Mouse (Mus musculus) MN1 (cell line): ENCODE measurements at regions not wholly inside any gene's neighbourhood (a gene's known extent, or its start where the extent isn't known, plus 50 kb on each side); places are given as distances from the start of the nearest gene placed in this dataset.
"Not testable (repeated sequence)": the region's sequence is repeated elsewhere in the genome, so short reads cannot be mapped to it uniquely, and the experiment has no call there.

ENCODE experiments used
- DNase-seq: peaks from one replicate; pipeline ENCODE4 v3.0.0-alpha.2; 2016; ENCODE audit warnings: low spot score

DNA sequence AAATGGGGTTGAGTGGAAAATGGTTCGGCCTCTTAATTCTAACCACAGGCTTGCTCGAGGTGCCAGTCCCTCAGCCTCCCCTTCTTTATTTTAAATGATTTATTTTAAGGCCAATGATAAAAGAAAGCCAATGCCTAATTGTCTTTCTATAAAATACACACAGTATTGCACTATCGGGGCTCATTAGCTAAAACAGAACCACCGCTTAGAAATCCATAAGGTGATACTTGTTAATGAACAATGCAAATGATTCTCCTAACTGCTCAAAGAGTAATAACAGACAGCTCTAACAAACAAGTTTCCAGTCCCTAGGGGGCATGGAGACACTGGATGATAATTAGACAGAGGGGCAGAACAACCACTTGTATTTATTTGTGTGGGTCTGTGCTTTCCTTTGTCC lies 58.8 kb downstream of the Emx2 start:
- DNase-seq = no peak

DNA sequence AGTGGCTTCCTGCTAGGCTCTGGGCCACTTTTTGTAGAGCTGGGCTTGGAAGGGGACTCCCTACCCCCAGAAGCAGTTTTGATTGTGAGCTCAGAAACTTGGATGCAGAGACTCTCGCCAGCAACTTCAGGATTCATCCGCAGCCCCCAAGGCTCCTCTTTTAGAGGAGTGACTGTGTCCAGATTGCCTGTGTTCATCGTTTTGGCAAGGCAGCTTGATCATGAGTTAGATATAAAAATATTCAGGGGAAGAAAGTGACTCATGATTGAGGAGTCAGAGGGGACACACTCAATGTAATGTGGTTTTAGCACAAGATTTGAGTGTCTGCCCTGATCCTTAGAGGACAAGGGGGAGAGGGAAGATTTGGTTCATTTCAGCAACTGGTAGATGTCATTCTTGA lies 61.0 kb downstream of the Emx2 start:
- DNase-seq = no peak

DNA sequence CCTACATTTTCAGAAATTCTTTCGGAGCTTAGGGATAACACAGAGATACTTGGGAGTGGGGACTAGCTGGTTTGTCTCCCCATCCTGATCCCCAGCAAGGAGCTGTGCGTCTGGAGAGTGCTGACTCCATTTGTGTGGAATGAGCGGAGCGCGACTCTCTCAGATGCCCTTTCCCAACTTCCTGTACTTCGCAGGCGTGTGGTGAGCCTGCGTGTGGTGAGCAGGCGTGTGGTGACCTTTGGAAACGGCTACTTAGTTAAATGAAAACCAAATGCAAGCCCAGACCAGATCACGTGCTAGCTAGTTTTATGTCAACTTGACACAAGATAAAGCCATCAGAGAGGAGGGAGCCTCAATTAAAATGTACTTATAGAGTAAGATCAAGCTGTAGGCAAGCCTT lies 64.0 kb downstream of the Emx2 start:
- DNase-seq = no peak

DNA sequence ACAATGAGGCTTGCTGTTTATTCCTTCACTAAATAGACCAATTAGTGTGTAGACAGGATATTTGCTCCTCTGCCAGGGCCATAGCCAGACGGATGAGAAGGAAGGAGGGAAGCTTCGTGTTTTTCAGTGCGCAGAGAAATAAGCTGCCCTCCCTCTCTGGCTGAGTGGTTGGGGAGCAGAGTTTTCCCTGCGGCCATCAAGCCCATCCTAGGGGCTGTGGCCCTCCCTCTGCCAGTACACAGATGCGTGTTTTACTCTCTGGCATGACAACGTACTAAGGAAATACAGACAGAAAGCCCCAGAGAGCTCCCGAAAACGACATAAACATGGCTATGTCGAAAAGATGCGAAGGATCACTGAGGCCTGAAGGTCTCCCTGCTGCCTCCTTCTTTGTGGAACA lies 65.2 kb downstream of the Emx2 start:
- DNase-seq = no peak

DNA sequence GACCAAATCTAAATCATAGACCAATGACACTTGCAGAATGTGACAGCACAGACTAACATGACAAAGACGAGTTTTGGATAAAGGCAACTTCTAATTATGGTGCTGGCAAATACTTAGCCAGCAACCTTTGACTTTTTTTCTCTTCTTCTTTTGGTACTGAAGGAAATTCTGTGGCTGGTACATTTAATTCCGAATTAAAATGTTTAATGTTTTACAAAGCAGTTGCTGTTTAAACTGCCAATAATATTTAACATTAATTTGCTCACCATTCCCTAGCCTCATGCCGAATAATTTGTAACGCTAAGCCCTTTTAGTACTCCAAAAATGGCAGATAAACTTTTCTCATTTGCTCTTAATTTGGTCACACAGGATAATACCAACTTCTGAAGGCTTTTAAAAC lies 105.9 kb downstream of the Emx2 start:
- no peak for DNase-seq

DNA sequence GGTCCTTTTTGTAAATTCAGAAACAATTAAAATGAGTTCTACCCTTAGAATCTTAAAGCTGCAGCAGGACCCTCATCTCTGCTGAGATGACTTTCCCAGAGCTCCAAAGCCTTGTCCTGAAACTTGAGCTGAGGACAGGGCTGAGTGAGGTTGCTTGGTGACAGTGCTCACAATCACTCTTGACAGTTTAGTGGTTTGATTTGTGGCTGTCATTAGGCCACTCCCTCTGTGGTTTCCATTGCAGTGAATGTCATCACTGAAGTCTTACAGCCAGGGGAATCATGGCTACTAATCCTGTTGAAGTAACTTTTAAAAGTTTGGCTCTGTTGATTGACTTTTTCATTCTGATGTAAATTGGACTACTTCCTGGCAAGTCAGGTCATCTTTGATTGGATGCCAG lies 110.7 kb downstream of the Emx2 start:
- DNase-seq = no peak

DNA sequence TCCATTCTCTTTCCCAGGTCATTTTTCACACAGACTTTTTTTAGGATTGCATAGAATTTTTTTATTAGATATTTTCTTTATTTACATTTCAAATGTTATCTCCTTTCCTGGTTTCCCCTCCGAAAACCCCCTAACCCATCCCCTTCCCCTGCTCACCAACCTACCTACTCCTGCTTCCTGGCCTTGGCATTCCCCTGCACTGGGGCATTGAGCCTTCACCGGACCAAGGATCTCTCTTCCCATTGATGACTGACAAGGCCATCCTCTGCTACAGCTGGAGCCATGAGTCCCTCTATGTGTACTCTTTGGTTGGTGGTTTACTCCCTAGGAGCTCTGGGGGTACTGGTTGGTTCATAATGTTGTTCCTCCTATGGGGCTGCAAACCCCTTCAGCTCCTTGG lies 111.4 kb downstream of the Emx2 start:
- DNase-seq = not testable (repeated sequence)

DNA sequence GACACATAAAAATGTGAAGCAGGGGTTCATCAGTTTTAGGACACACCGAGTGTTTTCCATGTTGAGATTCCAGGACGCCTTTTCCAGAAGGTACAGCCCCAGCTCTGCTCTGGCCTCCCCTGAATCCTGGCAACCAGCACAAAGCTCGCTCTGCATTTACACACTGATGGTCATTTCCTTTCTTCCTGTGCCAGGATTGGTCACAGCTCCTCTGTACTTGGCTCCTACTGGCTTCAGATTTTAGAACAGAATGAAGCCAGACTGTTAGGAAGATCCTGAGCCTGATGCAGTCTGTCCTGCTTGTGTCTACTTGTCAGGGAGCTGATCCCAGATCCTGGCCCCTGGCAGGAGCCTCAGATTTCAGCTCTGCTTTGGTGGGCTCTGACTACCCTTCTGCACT lies 116.2 kb downstream of the Emx2 start:
- no peak for DNase-seq

DNA sequence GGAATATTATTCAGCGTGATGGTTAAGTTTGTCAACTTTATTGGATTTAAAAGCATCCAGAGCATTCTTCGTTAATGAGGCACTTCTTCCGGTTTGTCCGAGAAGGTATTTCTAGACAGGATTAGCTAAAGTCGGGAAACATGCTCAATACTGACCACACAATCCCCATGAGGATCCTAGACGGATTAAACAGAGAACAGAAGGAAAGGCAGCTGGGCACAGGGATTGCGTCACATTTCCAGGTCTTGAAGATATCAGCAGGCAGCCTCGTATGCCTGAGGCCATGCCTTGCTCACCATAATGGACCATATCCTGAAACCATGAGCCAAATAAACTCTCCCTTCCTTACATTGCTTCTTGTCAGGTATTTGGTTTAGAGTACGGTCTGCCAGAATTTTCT lies 119.7 kb downstream of the Emx2 start:
- no peak for DNase-seq

DNA sequence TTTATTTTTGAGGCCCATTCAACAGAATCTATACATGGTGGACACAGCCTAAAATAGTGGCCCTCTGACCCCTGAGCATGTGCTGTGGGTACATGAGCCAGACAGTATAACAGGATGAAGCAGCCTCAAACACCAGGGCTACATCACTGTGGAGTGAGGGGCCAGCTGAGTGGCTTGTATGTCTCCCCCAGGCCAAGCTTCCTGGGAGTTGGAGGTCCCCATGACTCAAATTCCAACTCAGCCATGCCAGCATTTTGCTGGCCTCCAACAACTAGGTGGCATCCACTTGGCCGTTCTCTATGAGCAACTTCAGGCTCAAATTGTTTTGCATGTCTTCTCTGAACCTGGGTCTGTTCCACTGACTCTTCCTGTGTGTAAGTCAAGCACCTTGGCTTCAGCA lies 121.5 kb downstream of the Emx2 start:
- DNase-seq = no peak

DNA sequence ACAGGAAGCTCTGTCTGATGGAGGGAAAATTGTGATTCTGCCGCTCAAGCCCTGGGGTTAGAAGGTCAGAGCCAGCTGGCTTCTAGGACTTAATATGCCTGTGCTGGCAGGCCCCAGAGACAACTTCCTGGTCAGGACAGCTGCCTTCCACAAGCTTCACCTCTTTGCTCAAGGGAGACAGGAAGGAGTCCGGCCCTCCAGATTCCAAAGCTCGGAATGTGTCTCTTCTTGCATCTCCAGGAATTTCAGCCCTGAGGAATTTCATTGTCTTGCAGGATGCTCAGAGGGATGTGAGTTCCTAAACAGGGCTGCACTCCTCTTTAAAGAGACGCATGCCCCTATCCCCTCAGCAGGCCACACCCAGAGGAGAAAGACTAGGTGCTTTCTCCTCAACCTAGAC lies 127.7 kb downstream of the Emx2 start:
- DNase-seq = no peak

DNA sequence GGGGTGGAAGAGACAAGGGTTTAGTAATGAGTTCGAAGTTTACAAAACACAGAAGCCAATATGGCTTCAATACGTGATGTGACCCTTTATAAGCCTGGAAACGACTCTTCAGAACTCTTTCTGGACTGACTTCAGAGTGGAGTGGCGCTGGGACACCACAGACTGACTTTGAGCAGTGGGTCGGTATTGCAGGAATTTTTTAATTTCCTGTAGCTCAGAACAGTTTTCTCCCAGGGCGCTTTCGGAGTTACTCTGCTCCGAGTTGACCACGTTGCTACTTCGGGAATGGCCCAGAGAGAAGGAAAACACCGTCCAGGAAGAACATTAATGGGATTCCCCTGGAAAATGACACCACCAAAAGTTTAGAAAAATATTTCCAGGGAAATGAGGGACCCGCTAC lies 129.1 kb downstream of the Emx2 start:
- DNase-seq = no peak

DNA sequence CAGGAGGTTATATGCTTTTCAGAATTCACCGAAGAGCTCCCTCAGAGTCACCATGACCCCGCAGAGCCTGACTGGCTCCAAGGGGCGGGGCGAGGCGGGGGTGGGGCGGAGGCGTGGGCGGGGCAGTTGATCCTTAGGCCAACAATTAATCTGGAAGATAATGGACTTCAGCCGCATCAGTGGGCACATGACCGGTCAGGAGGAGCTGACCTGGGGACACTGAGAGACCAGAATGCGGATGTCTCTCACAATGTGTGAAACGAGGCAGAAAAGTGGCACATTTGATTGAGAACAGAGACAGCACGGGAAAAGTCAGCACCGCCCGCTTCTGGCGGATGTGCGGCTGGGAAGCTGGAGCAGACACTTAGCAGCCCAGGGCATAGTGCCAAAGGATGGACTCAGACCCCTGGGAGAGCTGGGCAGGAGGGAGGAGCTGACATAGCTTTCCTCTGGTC lies 129.9 kb downstream of the Emx2 start:
- peak; percentile 85 for DNase-seq

DNA sequence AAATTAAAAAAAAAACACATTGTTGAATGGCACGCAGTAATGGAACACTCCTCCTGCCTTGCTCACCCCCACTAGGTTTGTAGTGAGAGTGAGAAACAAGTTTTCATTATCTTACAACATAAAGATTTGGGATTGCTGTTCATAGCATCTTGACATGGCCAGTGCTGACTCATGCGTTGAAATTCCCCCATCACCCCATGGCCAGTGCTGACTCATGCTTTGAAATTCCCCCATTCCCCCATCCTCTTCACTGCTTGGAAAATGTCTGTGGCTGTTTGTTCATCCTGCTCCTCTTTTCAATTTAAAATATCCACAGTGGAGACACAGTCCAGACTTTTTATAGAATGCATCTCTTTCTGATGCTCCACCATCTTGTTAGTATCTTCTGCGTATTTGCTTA lies 131.8 kb downstream of the Emx2 start:
- DNase-seq = no peak

DNA sequence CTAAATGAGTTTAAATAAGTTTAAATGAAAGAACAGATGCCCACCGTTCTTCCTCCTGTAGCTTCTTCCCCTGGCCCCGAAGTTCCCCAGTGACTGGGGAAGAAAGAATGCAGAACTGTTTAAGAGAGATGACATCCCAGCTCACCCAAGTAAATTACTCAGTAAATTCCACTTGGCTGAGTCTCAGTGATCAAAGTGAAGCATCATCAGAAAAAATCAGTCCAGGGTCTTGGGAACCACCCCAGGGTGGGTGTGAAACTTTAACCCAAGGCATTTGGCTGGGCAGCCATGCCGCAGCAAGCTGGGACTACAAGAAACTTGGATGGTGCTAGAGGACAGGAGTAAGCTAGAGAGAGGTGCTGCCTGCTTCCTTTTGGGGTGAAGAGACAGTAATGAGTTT lies 133.9 kb downstream of the Emx2 start:
- DNase-seq = no peak

DNA sequence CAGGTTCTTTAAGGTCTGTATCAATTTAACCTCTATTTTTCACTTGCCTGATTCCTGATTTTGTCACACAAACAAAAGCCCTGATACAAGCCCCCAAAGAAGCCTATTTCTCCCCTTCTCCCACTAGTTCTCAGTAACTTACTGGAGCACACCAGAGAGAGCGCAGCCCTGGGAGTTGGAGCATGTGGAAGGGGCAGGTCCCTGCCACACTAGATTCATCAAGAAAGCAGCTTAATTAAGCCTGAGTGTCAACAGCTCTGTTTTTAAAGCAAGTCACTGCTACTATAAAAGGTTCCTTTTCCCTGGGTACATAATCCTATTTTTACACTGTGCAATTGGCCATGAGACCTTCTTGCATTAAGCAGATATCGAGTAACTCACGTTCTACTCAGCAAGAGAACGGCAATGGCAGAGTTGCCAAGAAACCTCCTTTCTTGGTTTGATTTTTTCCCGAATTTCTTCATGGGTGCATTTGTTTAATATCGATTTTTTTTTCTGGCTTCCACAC lies 166.2 kb downstream of the Emx2 start:
- DNase-seq = no peak

DNA sequence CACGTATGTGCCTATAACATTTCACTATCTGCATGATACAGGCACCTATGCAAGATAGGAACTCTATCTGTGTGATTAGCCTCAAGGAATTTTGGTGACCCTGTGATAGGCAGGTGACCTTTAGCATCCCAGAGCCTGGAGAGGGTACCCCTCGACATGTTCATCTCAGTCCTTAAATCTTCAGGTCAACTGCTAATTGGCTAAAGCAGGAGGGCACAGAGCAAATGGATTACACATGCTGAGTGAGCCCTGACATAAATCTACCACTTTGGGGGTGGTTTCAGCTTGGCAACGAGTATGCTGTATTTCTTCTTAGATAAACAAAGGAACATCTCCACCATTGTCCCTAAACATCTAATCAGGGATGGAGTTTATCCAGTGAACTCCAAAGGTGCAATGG lies 169.5 kb downstream of the Emx2 start:
- no peak for DNase-seq

DNA sequence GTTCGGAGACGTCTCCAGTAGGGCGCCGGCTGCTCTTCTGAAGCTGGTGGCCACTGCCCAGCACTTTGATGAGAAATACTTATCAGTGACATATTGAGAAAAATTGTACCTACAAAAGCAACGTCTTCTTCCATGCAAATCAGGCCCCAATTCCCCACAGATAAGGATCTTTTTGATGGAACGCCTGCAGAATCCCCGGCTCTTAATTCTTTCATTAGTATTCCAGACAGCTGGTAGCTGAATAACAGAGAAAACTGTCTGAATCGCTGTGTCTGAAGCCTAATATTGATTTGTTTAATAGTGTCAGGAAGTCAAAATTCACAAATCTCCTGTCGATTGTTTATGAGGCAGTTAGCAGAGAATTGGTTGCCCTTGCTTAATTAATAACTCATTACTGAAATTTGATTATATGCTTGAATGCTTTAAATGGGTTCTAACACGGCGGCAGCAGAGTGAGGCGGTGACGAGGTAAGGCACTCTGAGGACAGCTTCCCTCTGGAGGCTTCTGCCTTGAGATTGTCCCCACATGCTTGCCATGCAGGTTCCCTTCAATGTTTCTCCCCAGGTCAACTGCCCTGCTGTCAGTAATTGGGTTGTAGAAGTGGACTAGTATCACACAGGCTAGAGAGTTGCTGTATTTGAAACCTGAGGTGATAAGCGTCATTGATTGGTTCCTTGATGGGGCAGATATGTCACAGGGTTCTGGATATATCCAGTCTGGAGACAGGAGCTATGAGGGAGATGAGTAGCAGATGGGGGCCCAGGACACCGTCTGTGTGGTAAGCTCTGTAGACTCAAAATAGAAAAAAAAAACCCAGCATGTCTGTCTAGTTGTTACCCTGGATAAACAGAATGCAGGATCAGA lies 170.4 kb downstream of the Emx2 start:
- no peak for DNase-seq

DNA sequence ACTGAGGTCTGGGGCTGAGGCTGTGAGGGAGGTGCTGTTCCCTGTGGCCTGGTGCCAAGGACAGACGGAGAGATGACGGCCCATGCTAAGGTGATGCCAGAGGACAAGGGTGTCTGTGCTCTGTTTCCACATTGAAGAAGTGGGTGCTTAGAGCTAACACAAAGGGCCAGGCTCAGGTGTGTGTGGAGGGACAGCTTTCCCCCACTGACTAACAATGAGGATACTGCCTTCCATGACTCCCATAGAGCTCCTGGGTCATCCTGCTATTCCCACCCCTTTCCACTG lies 170.9 kb downstream of the Emx2 start:
- DNase-seq = no peak

DNA sequence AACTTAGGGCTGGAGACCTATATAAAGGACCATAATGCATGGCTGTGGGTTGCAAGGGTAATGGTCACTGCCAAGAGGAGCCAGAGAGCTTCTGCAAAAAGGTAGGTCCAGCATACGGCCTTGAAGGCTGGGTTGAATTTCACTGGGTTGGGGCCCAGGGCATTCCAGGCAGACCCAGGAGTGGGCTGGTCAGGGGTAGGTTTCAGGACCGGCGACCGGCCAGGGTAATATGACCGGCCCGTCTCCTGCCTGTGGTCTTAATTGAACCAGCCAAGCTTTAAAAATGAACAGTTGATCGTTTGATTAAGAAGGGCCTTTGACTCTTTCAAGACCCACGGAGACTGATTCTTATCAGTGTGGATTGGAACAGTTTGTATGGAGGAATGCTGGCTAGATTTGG lies 171.9 kb downstream of the Emx2 start:
- no peak for DNase-seq

DNA sequence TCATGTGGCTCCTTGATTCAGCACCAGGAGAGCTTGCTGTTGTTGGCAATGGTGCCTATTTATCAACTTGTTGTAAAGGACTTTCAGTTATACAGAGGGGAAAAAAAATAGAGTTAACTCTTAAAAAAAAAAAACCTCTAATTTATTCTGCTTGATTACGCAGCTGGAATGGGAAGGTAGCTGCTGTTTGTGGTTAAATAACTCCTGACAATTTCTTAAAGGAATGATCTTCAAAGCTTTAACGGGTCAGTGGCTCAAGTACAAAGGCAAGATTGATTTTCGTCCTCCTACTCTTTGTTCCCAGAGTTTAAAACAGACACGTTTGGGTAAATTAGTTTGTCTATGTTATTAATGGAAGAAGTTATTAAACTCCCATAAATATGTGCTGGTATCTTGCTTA lies 172.5 kb downstream of the Emx2 start:
- DNase-seq = no peak

DNA sequence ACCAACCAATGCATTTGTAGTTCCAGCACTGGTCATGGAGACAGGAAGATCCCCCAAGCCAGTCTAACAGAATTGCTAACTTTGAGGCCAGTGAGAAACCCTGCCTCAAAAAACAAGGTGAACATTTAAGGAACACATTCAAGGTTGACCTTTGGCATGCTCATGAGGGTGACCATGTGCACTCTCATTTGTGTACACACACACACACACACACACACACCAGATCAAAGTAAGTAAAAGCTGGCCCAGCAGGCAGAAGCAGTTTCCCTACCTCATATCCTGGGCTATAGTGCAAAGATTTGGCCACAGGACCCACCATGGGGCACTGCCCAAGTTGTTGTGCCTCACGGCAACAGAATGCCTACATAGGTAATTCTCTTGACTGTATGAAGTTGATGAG lies 173.4 kb downstream of the Emx2 start:
- no peak for DNase-seq

DNA sequence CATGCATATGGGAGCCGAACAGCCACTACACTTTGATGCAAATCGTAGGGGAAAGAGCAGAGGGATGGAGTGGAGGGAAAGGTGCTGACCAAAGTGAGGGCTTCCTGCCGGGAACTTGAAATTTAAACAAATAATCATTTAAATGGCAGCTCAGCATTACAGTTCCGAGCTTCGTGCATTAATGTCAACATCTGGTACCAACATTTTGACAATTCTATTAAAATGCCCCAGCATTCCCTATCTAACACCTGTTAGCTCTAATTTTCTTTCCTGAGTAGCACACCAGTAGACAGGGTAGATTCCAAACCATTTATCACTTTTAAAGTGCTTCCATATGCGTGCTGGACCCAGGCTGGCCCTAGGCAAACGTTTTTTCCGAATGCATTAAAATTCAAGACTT lies 178.1 kb downstream of the Emx2 start:
- DNase-seq = no peak

DNA sequence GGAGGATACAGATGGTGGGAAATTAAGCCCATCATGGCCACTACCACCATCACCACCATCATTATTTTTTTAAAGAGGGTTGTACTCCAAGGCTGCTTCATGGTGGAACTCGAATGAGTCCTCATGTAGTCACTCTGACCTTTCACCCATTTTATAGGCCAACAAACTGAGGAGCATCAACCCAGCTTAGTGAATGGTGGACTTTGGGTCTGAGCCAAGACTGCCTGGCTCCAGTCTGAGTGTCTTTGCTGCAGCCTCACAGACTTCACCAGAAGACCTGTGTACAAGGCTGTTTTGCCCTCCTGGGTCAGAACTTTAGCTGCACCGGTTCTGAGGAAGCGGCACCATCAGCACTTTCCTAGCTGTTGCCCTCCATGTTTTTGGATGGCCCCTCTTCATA lies 184.4 kb downstream of the Emx2 start:
- no peak for DNase-seq
